Mouse (Mus musculus) adrenal gland, postnatal 14 days (tissue): ENCODE measurements at regions not wholly inside any gene's neighbourhood (a gene's known extent, or its start where the extent isn't known, plus 50 kb on each side); places are given as distances from the start of the nearest gene placed in this dataset.

Experiments
- DNase-seq: peaks from one replicate; pipeline ENCODE4 v3.0.0; 2021; ENCODE audit warnings: mixed read lengths

GRCm38 (mm10) chr12:70674144-70674543 lies 151.2 kb upstream of the Frmd6 start:
- DNase-seq: peak; percentile 20

- peak; percentile 19 for DNase-seq
Observed at GRCm38 (mm10) chr12:70675846-70676245, 149.5 kb upstream of the Frmd6 start.

DNA sequence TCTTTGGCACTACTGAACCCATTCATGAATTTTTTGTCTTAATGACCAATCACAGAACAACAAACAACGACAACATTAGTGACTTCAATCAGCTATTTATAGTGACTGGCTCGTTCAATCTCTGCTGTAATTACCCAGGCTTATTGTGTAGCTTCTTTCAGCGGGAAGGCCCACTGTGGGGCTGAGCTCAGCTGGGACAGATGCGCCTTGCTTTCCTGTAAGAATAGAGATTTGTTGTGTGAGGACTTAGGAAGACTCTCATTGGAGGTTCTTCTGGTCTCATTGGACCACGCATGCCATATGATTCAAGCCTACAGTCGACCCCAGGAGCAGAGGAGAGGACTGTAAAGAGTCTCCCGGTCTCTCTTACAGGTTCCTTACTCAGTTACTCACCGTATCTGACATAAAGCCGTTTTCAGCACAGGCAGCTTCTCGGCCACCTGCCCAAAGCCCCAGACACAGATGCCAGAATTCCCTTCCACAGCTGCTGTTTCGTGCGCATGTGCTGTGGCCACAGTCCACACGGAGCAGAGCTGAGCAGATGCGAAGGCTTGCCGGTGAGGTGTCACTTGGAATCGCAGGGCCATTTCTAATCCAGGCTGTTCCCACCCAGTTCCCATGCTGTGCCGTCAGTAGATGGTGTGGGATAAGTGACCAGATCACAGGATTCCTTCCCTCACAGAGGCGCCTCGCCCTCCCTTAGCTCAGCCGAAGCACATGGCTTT lies 145.5 kb upstream of the Frmd6 start:
- DNase-seq: peak; percentile 15

DNA sequence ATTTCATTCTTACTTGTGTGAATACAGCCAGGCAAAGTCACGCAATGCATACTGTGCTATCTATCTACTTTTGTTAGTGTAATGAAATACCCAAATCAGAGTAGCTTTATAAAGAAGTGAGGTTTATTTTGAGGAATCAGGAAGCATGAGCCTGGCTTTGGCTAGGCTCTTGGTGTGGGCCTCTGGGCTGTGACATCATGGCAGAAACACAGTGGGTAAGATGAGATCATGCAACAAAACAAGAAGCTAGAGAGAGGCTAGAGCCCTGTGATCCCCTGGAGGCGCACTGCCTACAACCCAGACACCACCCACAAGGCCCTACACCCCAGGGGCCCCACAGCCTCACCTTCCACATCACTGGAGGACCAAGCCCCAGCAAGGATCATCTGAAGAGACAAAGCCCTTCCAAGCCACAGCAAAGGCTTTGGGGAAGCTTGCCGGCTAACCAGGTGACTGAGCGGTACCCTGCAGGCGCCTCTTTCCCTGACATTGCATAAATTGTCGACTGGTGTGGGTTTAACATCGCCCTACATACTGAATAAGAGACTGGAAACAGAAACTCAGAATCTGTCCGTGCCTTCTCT lies 143.8 kb upstream of the Frmd6 start:
- DNase-seq: no peak

DNA sequence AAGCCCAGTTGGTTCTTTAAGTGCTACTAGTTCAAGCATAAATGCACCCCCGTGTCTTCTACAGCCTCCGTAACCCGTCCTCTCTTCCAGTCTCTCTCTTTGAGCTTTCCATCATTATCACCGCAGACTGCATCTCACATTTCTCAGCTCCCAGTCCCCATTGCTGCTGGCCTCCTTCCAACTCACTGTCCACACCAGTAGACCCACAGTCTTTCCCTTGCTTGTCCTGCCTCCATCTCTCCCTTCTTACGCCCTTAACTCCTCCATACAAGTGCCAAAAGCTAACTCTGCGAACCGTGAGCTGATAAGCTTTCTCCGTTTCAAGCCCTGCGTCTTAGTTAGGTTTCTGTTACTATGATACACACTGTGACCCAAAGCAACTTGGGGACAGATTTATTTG lies 141.0 kb upstream of the Frmd6 start:
- DNase-seq: no peak

- no peak for DNase-seq
Observed at GRCm38 (mm10) chr12:70685432-70685831, 139.9 kb upstream of the Frmd6 start.

DNA sequence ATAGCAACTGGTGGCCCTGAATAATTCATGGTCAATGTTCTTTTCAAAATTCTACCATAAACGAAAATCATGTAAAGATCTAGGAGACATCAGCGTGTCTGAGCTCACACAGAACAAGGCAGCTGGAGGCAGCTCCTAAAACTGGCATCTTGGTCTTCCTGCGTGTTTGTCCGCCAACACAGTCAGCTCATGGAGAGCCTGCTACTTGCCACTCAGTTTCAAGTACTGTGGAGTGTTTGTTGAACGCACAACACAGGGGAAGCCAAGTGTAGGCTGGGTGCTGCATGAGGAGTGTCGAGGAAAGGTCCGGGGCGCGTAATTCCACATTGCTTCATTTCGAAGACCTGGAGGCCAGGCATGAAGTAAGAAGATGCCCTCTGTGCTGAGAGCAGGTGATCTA lies 139.0 kb upstream of the Frmd6 start:
- DNase-seq: no peak

DNA sequence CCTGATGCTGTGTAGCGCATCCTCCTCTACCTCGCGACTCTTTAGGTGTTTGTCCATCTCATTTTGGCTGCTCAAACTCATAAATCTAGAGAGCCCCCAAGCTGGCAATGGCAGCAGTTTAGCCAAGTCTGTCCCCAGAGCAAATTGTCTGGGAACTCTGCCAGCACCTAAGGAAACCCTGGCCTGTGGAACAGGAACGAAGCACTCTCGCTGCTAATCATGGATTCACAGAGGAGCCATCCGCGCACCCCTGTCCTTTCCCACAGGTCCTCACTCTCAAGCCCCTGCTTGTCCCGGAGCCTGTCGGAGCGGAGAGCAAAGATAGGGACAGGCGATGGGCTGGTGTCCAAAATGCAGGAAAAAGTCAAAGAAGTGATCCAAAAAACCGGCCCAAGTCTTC lies 138.3 kb upstream of the Frmd6 start:
- peak; percentile 67 for DNase-seq

DNA sequence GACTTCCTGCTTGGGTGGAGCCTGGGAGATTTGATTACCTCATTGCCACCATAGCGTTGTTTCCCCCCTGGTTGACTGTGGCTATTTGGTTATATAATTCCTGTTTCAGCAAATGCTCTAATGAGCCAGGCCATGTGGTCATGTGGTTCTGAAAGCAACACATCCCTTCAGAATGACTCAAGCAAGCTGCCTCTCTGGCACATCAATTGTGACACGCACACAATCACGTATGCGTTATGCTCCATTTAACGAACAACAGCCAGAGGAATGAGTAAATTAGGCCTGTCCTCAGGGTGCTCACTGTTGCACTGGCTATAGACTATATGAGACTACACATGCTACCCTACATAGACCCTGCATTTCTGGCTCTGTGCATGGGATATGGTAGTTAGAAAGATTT lies 130.2 kb upstream of the Frmd6 start:
- DNase-seq: no peak

DNA sequence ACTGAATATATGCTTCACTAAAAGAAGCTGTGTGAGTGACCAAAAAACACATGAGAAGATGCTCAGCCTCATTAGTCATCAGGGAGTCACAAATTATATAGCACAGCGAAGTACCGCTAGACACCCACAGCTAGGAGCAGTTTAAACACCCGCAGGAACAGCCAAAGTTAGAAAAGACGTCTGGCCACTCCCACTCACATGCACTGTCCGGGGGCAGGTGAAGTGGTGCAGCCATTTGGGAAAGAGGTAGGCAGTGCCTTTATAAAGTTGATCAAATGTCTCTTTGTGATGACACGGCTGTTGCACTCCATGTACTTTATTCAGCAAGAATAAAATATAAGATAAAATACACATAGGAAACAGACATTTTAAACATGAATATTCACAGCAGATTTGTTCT lies 129.1 kb upstream of the Frmd6 start:
- no peak for DNase-seq

DNA sequence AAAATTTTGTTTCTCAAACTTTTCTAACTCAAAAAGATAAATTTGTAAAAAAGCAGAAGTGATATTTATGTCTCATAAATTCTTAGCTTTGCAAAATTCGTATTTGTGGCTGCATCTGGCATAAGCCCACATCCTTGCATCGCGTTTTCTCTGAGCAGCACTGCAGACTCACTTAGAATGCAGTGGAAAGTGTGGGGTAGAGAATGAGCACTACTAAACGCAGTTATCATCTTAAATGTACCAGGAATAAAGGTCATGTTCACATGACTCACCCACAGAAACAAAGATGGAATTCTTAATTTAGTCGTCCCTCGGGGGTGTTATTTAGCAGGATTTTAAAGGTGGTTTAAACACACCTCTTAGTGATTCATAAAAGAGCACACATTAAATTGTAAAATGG lies 126.8 kb upstream of the Frmd6 start:
- no peak for DNase-seq

GRCm38 (mm10) chr12:70702473-70702872 lies 122.8 kb upstream of the Frmd6 start:
- DNase-seq: no peak

DNA sequence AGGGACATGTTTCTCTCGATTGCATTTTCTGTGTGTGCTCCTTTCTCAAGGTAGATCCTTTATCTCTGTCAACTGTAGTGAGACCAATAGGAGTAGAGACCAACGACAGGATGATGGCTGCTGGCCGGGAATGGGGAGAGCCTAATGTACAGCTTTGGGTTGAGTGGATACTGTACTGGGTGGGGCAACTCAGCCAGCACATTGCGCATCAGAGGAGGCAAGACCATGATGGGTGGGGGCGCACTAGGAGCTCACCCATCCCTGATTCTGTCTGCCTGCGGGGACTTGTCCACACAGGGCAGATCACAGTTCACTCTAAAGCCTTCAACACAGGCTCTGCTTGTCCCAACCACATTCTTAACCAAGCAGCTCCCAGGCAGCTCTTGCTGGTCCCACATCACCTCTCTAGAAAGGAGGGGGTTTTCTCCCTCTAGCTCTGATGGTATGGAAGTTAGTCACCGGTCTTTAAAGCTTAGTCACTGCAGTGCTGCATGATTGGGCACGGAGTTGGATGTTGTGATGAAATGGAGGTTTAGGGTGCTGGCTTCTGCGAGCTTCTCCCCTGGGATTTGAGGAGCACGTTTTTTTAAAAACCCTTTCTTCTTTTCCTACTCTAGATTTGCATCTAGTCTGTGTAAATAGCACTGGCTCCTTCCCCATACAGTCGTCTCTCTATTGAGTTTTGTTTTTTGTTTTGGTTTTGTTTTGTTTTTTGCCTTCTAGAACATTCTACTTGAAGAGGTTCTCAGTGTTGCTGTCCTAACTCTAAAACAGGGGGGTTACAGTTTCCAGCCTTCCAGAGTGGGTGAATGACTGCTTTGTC lies 118.3 kb upstream of the Frmd6 start:
- no peak for DNase-seq

DNA sequence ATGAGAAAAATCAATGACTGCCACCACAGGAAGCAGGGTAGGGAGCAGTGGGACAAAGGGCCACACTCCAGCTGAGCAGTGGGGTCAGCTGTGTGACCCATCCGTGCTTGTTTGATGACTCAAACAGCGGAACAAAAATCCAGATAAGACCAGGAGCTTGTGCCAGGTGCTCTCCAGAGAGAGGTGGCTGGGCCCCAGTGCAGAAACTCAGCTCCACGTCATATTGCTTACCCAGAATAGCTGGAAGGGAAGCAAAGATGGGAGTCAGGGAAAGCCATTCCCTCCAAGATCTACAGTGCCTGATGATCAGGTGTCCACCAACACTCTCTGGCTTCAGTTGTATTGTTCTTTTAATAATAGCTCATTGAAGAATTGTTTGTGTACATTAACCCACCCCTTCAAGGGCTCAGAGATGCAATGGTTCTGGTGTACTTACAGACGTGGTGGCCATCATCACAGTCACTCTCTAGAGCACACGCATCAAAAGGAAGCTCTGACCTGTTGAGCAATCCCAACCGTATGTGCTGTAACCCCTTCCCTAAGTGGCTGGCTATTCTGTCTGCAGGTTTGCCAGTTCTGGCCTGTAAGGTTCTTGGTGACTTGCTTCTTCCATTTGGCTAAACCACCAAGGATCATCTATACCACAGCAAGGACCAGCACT lies 117.6 kb upstream of the Frmd6 start:
- peak; percentile 28 for DNase-seq

DNA sequence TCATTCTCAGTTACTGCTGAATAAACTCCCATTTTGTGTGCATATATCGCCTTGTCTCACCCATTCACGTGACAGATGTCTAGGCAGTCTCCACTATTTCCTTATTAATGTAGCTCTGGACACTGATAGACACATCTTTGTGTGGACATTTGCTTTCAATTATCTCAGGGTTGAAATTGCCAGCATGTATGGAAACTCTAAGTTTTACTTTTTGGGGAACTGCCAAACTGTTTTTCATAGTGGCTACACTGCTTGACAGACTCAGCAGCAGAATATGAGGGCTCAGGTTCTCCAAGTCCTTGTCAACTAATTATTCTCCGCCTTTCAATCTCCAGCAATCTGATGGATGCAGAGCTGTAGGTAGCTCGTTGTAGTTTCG lies 117.0 kb upstream of the Frmd6 start:
- no peak for DNase-seq

GRCm38 (mm10) chr12:70710311-70710710 lies 115.0 kb upstream of the Frmd6 start:
- DNase-seq: no peak

DNA sequence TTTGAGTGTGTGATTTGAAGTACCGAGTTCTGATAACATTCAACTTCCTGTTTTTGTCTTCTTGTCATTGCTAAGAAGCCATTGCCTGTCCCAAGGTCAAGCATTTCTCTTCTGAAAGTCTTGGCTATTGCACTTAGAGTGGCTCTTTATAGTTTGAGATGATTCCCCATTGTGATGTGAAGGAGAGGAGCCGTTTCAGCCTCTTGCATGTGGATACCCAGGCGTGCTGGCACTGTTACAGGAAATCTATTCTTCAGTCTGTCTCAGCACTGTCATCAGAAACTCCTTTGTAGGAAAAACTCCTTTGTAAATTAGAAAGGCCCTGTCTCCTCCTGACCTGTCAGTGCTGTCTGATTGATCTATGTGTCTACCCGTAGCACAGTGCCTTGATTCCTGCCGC lies 114.3 kb upstream of the Frmd6 start:
- DNase-seq: no peak

- DNase-seq: no peak
Observed at GRCm38 (mm10) chr12:70712322-70713024, 112.8 kb upstream of the Frmd6 start.

GRCm38 (mm10) chr12:70713499-70714280 lies 111.6 kb upstream of the Frmd6 start:
- DNase-seq: peak; percentile 64

DNA sequence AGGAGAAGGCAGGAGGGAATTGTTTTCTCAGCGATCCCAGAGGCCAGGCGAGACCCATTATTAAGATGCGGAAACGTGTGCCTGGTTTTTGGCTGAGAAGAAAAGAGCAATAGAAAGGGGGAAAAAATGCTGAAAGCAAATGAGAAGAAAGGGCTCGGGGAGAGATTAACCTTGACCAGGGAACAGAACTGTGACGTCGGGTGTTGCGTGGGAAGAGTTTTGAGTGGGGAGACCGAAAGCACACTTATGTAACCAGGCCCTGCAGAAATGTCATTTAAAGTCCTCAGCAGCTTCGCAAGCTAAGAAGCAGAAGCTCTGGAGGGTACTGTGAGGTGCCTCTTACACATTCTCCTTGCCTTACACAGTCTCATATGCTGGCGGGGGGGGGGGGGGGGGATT lies 111.0 kb upstream of the Frmd6 start:
- DNase-seq: peak; percentile 51

DNA sequence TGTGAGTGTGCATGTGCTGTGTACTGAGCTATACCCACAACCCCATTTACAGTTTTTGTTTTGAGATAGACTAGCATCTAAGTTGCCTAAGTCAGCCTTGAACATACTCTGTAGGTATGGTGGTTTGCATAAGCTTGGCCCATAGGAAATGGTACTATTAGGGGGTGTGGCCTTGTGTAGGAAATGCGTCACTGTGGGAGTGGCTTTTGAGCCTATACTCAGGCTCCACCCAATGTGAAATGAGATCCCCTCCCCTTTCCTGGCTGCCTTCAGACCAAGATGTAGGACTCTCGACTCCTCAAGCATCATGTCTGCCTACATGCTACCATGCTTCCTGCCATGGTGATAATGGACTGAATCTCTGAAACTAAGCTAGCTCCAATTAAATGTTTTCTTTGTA lies 109.5 kb upstream of the Frmd6 start:
- DNase-seq: no peak

GRCm38 (mm10) chr12:70718602-70719001 lies 106.7 kb upstream of the Frmd6 start:
- no peak for DNase-seq
